Mouse (Mus musculus): ENCODE data around the gene Slc40a1. TPM values are rescaled to one million over a fixed set of nuclear protein-coding genes. Genes with fewer than 3 reads are reported as not detected.

The Slc40a1 gene
- polyA plus RNA-seq, 1 experiment from 2014 or later: 526 TPM

- H3K27ac ChIP-seq (ENCODE audit: low read depth, low read length): no peak overlapping the region
- WGBS: 69% methylated on average over 1 of the region's 1 CpGs
Measured at GRCm38 (mm10) chr1:45868050-45868449, 58.3 kb downstream of the Slc40a1 start.

GRCm38 (mm10) chr1:45866288-45867018 is 59.9 kb downstream of the Slc40a1 start:
- Histone ChIP-seq H3K9ac (ENCODE audit: low read depth, low read length) (no peak overlapping the region), H3K4me3 (ENCODE audit: low read depth, low read length) (no peak overlapping the region), H3K36me3 (ENCODE audit: control insufficient read depth, insufficient read depth) (no peaks in the 10 kb centered on the region), H3K27ac (ENCODE audit: low read depth, low read length) (no peak overlapping the region), H3K27me3 (replicated peaks; ENCODE audit: control insufficient read depth, insufficient read depth, low read length) (no peaks in the 10 kb centered on the region), H3K4me2 (replicated peaks; ENCODE audit: low read depth) (no peak overlapping the region), H3K4me1 (replicated peaks; ENCODE audit: control insufficient read depth, insufficient read depth, low read length) (no peaks in the 10 kb centered on the region; the same call in 1 of the 2 replicates), H3K9me3 (ENCODE audit: control insufficient read depth) (no peaks in the 10 kb centered on the region; the same call in 1 of the 2 replicates)
- TF ChIP-seq CTCF (IDR thresholded peaks at IDR 0.05; ENCODE audit: low read depth): no peak
- no peak for ATAC-seq
- 39% methylated on average over 3 of the region's 3 CpGs for WGBS

More at GRCm38 (mm10) chr1:45868050-45868449, 58.3 kb downstream of the Slc40a1 start:
- no peak for ATAC-seq
- no peaks in the 10 kb centered on the region for H3K36me3 ChIP-seq (ENCODE audit: control insufficient read depth, insufficient read depth)
- no peaks in the 10 kb centered on the region; the same call in 1 of the 2 replicates for H3K9me3 ChIP-seq (ENCODE audit: control insufficient read depth)
- no peak for TF ChIP-seq CTCF (IDR thresholded peaks at IDR 0.05; ENCODE audit: low read depth)
- H3K4me3 ChIP-seq (ENCODE audit: low read depth, low read length): no peak overlapping the region
- H3K27me3 ChIP-seq (replicated peaks; ENCODE audit: control insufficient read depth, insufficient read depth, low read length): no peaks in the 10 kb centered on the region
- H3K9ac ChIP-seq (ENCODE audit: low read depth, low read length): no peak overlapping the region
- peaks cover 5% of the 10 kb centered on the region; the same call in 1 of the 2 replicates for H3K4me1 ChIP-seq (replicated peaks; ENCODE audit: control insufficient read depth, insufficient read depth, low read length)
- H3K4me2 ChIP-seq (replicated peaks; ENCODE audit: low read depth): no peak overlapping the region

DNA sequence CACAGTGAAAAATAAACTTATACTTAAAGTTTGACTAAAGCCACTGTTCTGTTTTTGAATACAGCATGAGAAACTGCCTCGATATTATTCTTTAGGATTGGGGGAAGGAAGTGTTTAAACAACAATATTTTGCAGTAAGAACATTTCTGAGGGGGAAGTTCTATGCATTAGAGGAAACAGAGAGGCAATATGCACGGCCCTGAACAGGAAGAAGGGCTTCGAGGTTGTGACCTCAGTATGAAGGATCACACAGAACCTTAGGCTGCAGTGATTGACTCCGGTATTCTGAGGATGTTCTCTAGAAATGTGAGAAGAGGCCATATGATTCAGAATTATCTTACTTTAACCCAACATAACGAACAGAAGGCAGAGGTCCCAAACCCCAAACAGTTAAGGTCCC is 60.6 kb downstream of the Slc40a1 start:
- TF ChIP-seq CTCF (IDR thresholded peaks at IDR 0.05; ENCODE audit: low read depth): no peak
- Histone ChIP-seq H3K36me3 (ENCODE audit: control insufficient read depth, insufficient read depth) (no peaks in the 10 kb centered on the region), H3K4me2 (replicated peaks; ENCODE audit: low read depth) (no peak overlapping the region), H3K27me3 (replicated peaks; ENCODE audit: control insufficient read depth, insufficient read depth, low read length) (no peaks in the 10 kb centered on the region), H3K4me1 (replicated peaks; ENCODE audit: control insufficient read depth, insufficient read depth, low read length) (no peaks in the 10 kb centered on the region; the same call in 1 of the 2 replicates), H3K4me3 (ENCODE audit: low read depth, low read length) (no peak overlapping the region), H3K9ac (ENCODE audit: low read depth, low read length) (no peak overlapping the region), H3K27ac (ENCODE audit: low read depth, low read length) (no peak overlapping the region), H3K9me3 (ENCODE audit: control insufficient read depth) (no peaks in the 10 kb centered on the region; the same call in 1 of the 2 replicates)
- 54% methylated on average over 5 of the region's 5 CpGs for WGBS
- ATAC-seq: no peak

DNA sequence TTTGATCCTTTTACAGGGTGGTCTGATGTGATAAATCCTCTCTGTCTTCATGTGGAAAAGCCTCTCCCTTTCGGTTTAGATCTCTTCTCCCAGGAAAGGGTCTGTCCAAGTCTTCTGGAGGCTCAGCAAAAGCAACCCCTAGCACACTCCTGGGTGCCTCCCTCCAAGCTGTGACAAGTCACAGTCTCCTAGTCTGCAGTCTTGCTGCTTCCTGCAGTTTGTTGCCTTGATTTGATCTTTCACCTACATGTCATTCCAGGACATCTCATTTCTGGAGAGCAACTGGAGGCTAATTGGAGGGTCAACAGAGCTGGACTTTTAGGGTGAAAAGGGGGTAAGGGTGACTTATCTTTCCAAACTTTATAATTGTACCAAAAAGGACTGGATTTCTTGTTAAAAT is 61.0 kb downstream of the Slc40a1 start:
- H3K4me3 ChIP-seq (ENCODE audit: low read depth, low read length): no peak overlapping the region
- no peaks in the 10 kb centered on the region for H3K27me3 ChIP-seq (replicated peaks; ENCODE audit: control insufficient read depth, insufficient read depth, low read length)
- no peaks in the 10 kb centered on the region; the same call in 1 of the 2 replicates for H3K9me3 ChIP-seq (ENCODE audit: control insufficient read depth)
- ATAC-seq: no peak
- H3K27ac ChIP-seq (ENCODE audit: low read depth, low read length): no peak overlapping the region
- TF ChIP-seq CTCF (IDR thresholded peaks at IDR 0.05; ENCODE audit: low read depth): no peak
- 44% methylated on average over 1 of the region's 1 CpGs for WGBS
- H3K4me1 ChIP-seq (replicated peaks; ENCODE audit: control insufficient read depth, insufficient read depth, low read length): no peaks in the 10 kb centered on the region; the same call in 1 of the 2 replicates
- no peaks in the 10 kb centered on the region for H3K36me3 ChIP-seq (ENCODE audit: control insufficient read depth, insufficient read depth)
- H3K4me2 ChIP-seq (replicated peaks; ENCODE audit: low read depth): no peak overlapping the region
- H3K9ac ChIP-seq (ENCODE audit: low read depth, low read length): no peak overlapping the region

DNA sequence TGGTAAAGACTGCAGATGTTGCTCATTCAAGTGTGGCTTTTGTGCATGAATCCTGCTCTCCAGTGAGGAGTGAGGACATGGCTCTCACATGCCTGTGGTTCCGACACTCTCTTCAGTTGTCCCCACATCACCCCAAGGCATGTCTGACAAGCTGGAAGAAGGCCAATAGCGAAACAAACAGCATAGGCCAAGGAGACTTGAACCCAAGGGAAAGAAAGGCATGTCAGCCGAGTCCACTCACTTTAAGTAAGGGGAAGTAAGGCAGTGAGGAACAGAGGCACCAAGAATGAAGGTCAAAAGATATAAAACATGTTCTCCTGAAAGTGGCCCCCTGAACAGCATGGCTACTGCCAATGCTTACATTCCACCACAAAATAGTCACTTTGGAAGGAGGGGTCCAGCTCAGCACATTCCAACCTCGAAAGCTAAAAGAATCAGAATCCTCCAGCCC is 61.7 kb downstream of the Slc40a1 start:
- Histone ChIP-seq H3K4me1 (replicated peaks; ENCODE audit: control insufficient read depth, insufficient read depth, low read length) (no peaks in the 10 kb centered on the region; the same call in 1 of the 2 replicates), H3K9ac (ENCODE audit: low read depth, low read length) (no peak overlapping the region), H3K9me3 (ENCODE audit: control insufficient read depth) (no peaks in the 10 kb centered on the region; the same call in 1 of the 2 replicates), H3K27me3 (replicated peaks; ENCODE audit: control insufficient read depth, insufficient read depth, low read length) (no peaks in the 10 kb centered on the region), H3K27ac (ENCODE audit: low read depth, low read length) (no peak overlapping the region), H3K4me3 (ENCODE audit: low read depth, low read length) (no peak overlapping the region), H3K36me3 (ENCODE audit: control insufficient read depth, insufficient read depth) (no peaks in the 10 kb centered on the region), H3K4me2 (replicated peaks; ENCODE audit: low read depth) (no peak overlapping the region)
- ATAC-seq: no peak
- WGBS: 53% methylated on average over 4 of the region's 4 CpGs
- no peak for TF ChIP-seq CTCF (IDR thresholded peaks at IDR 0.05; ENCODE audit: low read depth)

- Histone ChIP-seq H3K36me3 (ENCODE audit: control insufficient read depth, insufficient read depth) (no peaks in the 10 kb centered on the region), H3K9me3 (ENCODE audit: control insufficient read depth) (no peaks in the 10 kb centered on the region; the same call in 1 of the 2 replicates), H3K4me3 (ENCODE audit: low read depth, low read length) (no peak overlapping the region), H3K4me2 (replicated peaks; ENCODE audit: low read depth) (no peak overlapping the region), H3K4me1 (replicated peaks; ENCODE audit: control insufficient read depth, insufficient read depth, low read length) (no peaks in the 10 kb centered on the region; the same call in 1 of the 2 replicates), H3K27me3 (replicated peaks; ENCODE audit: control insufficient read depth, insufficient read depth, low read length) (no peaks in the 10 kb centered on the region), H3K9ac (ENCODE audit: low read depth, low read length) (no peak overlapping the region), H3K27ac (ENCODE audit: low read depth, low read length) (no peak overlapping the region)
- no peak for ATAC-seq
- WGBS: 94% methylated on average over 3 of the region's 3 CpGs
- TF ChIP-seq CTCF (IDR thresholded peaks at IDR 0.05; ENCODE audit: low read depth): no peak
Measured at GRCm38 (mm10) chr1:45863641-45864040, 62.7 kb downstream of the Slc40a1 start.
